29 mouse cellular contexts compared by ENCODE assay signal in the genomic region with DNA sequence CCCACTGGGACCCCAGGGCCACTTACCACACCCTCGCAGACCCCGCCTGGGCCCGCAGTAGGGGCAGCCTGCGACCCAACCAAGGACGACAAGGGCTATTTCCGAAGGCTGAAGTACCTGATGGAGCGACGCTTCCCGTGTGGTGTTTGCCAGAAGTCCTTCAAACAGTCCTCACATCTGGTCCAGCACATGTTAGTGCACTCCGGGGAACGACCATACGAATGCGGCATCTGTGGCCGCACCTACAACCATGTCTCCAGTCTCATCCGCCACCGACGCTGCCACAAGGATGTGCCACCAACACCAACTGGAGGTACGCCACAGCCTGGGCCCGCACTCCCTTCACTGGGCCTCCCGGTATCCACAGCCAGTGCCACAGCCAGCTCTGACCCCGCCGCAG. TPM values are rescaled to one million over a fixed set of nuclear protein-coding genes. Genes with fewer than 3 reads are reported as not detected.
A peak's percentile ranks its signal among the peaks of the same experiment; 100 is the strongest.
DNase-seq lines count a peak whose midpoint lies in the region; ATAC-seq lines count a peak whose summit lies in the region.
"Had no signal": no experiment of that assay in that cellular context is flagged by ENCODE, and none has a peak within 500 bp of the region (broad histone marks: within the 10 kb centered on the region; RNA-seq: fewer than 3 reads in every experiment).

No protein-coding gene starts in this region.

- no peak overlapping the region for H3K9ac ChIP-seq in intestine, embryonic 14.5 days (ENCODE audit: low read length)
- H3K9ac ChIP-seq in intestine, embryonic 16.5 days (ENCODE audit: low read depth, low read length), result no peak overlapping the region
- no peak overlapping the region for H3K9ac ChIP-seq in midbrain, embryonic 13.5 days (replicated peaks)
- no peak overlapping the region for H3K9ac ChIP-seq in midbrain, embryonic 15.5 days
- H3K9ac ChIP-seq: forebrain, embryonic 13.5 days; limb, embryonic 15.5 days had no signal

- ATAC-seq in intestine, embryonic 14.5 days (replicated peaks; ENCODE audit: low FRiP score, low TSS enrichment, low read depth), result no peak
- no peak for ATAC-seq in intestine, embryonic 16.5 days
- ATAC-seq in midbrain, embryonic 13.5 days, result 0 out of 2 replicates have a peak, but pooled peaks have one; percentile 1
- no peak for ATAC-seq in midbrain, embryonic 15.5 days (replicated peaks)
- ATAC-seq: forebrain, embryonic 13.5 days; lung, postnatal 0 days had no signal

- H3K4me1 ChIP-seq in intestine, embryonic 14.5 days (replicated peaks; ENCODE audit: control insufficient read depth, insufficient read depth, low read length), result no peaks in the 10 kb centered on the region
- H3K4me1 ChIP-seq in intestine, embryonic 16.5 days (ENCODE audit: control insufficient read depth, insufficient read depth, low read length), result no peaks in the 10 kb centered on the region
- H3K4me1 ChIP-seq in midbrain, embryonic 13.5 days (replicated peaks), result no peaks in the 10 kb centered on the region
- no peaks in the 10 kb centered on the region for H3K4me1 ChIP-seq in midbrain, embryonic 15.5 days
- H3K4me1 ChIP-seq in embryonic facial prominence, embryonic 10.5 days, result no peaks in the 10 kb centered on the region
- H3K4me1 ChIP-seq: forebrain, embryonic 13.5 days; limb, embryonic 15.5 days had no signal

- H3K36me3 ChIP-seq in intestine, embryonic 14.5 days (ENCODE audit: control insufficient read depth, insufficient read depth, low read length), result peaks cover 91% of the 10 kb centered on the region
- peaks cover 59% of the 10 kb centered on the region for H3K36me3 ChIP-seq in intestine, embryonic 16.5 days (ENCODE audit: control insufficient read depth, insufficient read depth, low read length)
- H3K36me3 ChIP-seq in midbrain, embryonic 13.5 days, result peaks cover 78% of the 10 kb centered on the region
- peaks cover 48% of the 10 kb centered on the region for H3K36me3 ChIP-seq in midbrain, embryonic 15.5 days (replicated peaks)
- H3K36me3 ChIP-seq in embryonic facial prominence, embryonic 10.5 days (replicated peaks), result peaks cover 100% of the 10 kb centered on the region

- H3K27me3 ChIP-seq in intestine, embryonic 14.5 days (replicated peaks; ENCODE audit: control insufficient read depth, insufficient read depth, low read length), result no peaks in the 10 kb centered on the region
- no peaks in the 10 kb centered on the region for H3K27me3 ChIP-seq in intestine, embryonic 16.5 days (replicated peaks; ENCODE audit: control insufficient read depth, insufficient read depth, low read length)
- H3K27me3 ChIP-seq in midbrain, embryonic 13.5 days, result no peaks in the 10 kb centered on the region
- no peaks in the 10 kb centered on the region for H3K27me3 ChIP-seq in midbrain, embryonic 15.5 days (replicated peaks)
- H3K27me3 ChIP-seq in embryonic facial prominence, embryonic 10.5 days (replicated peaks; ENCODE audit: low read depth, poor library complexity, severe bottlenecking), result no peaks in the 10 kb centered on the region; the same call in 1 of the 2 replicates
- H3K27me3 ChIP-seq: forebrain, embryonic 13.5 days; limb, embryonic 15.5 days had no signal

- H3K4me3 ChIP-seq in intestine, embryonic 14.5 days (ENCODE audit: low read depth, low read length), result 0 out of 2 replicates have a peak overlapping the region, but pooled peaks have one; percentile 2
- no peak overlapping the region for H3K4me3 ChIP-seq in intestine, embryonic 16.5 days (ENCODE audit: low read length)
- no peak overlapping the region for H3K4me3 ChIP-seq in midbrain, embryonic 13.5 days (replicated peaks)
- no peak overlapping the region for H3K4me3 ChIP-seq in midbrain, embryonic 15.5 days
- peak overlapping the region; percentile 27 for H3K4me3 ChIP-seq in embryonic facial prominence, embryonic 10.5 days
- H3K4me3 ChIP-seq: forebrain, embryonic 13.5 days; layer of hippocampus, adult 2 months; limb, embryonic 15.5 days had no signal

- H3K27ac ChIP-seq in intestine, embryonic 14.5 days (ENCODE audit: low read depth), result no peak overlapping the region
- no peak overlapping the region for H3K27ac ChIP-seq in intestine, embryonic 16.5 days (ENCODE audit: low read length)
- H3K27ac ChIP-seq in midbrain, embryonic 13.5 days, result no peak overlapping the region
- no peak overlapping the region for H3K27ac ChIP-seq in midbrain, embryonic 15.5 days
- H3K27ac ChIP-seq in embryonic facial prominence, embryonic 10.5 days (replicated peaks), result no peak overlapping the region
- H3K27ac ChIP-seq: forebrain, embryonic 13.5 days; layer of hippocampus, adult 2 months; limb, embryonic 15.5 days had no signal

- H3K9me3 ChIP-seq in intestine, embryonic 14.5 days (ENCODE audit: control insufficient read depth, low read length), result peaks cover 43% of the 10 kb centered on the region
- peaks cover 32% of the 10 kb centered on the region for H3K9me3 ChIP-seq in intestine, embryonic 16.5 days (ENCODE audit: control insufficient read depth, low read length)
- H3K9me3 ChIP-seq in midbrain, embryonic 13.5 days, result peaks cover 27% of the 10 kb centered on the region
- H3K9me3 ChIP-seq in midbrain, embryonic 15.5 days, result peaks cover 17% of the 10 kb centered on the region
- H3K9me3 ChIP-seq in embryonic facial prominence, embryonic 10.5 days, result peaks cover 53% of the 10 kb centered on the region

- no peak for DNase-seq in intestine, embryonic 14.5 days (ENCODE audit: low spot score)
- DNase-seq in embryonic facial prominence, embryonic 10.5 days (ENCODE audit: low spot score), result no peak
- DNase-seq in urinary bladder, postnatal 25 days (ENCODE audit: low spot score), result no peak
- DNase-seq in urinary bladder, postnatal 10 days (ENCODE audit: low spot score), result no peak
- DNase-seq: adrenal gland, postnatal 36 days; cerebellum, postnatal 10 days; gastrocnemius, postnatal 36 days; heart, postnatal 36 days; kidney, adult 8-10 months; kidney, postnatal 14 days; layer of hippocampus, postnatal 36 days; right cerebral cortex, postnatal 4 days; thymus, adult 18-20 months; thymus, postnatal 36 days had no signal

- WGBS in intestine, embryonic 14.5 days, result 94% methylated on average over 22 of the region's 22 CpGs
- WGBS in intestine, embryonic 16.5 days, result 95% methylated on average over 22 of the region's 22 CpGs
- 94% methylated on average over 22 of the region's 22 CpGs for WGBS in midbrain, embryonic 13.5 days
- 96% methylated on average over 22 of the region's 22 CpGs for WGBS in midbrain, embryonic 15.5 days
- WGBS in embryonic facial prominence, embryonic 10.5 days, result 95% methylated on average over 22 of the region's 22 CpGs

- no peak overlapping the region for H3K4me2 ChIP-seq in intestine, embryonic 14.5 days (ENCODE audit: low read length)
- H3K4me2 ChIP-seq in intestine, embryonic 16.5 days (ENCODE audit: low read depth, low read length), result no peak overlapping the region
- no peak overlapping the region for H3K4me2 ChIP-seq in midbrain, embryonic 13.5 days (replicated peaks)
- no peak overlapping the region for H3K4me2 ChIP-seq in midbrain, embryonic 15.5 days
- H3K4me2 ChIP-seq: forebrain, embryonic 13.5 days; limb, embryonic 15.5 days had no signal

RNA-seq across cellular contexts. Expression of a gene that starts 4.4 kb away (rescaled TPM):
- polyA plus RNA-seq in intestine, embryonic 14.5 days (2014; fragmentation: Nextera tagmentation; extraction: Ambion mirVana), result not detected in 2 replicates
- not detected in 2 replicates for polyA plus RNA-seq in intestine, embryonic 16.5 days (2015; fragmentation: Nextera tagmentation; extraction: Ambion mirVana)
- not detected in 2 replicates for polyA plus RNA-seq in midbrain, embryonic 13.5 days (2015; fragmentation: Nextera tagmentation; extraction: Ambion mirVana)
- polyA plus RNA-seq in midbrain, embryonic 15.5 days (2015; fragmentation: Nextera tagmentation; extraction: Ambion mirVana), result not detected in 2 replicates
- not detected in 2 replicates for polyA plus RNA-seq in embryonic facial prominence, embryonic 10.5 days (2016; fragmentation: Nextera tagmentation; extraction: Ambion mirVana)
- polyA plus RNA-seq: C2C12; cortical plate, adult 2 months; embryonic facial prominence, embryonic 11.5 days; forebrain, embryonic 13.5 days; heart, embryonic 14.5 days; limb, embryonic 15.5 days; liver, embryonic 16.5 days; lung, postnatal 0 days; midbrain, embryonic 16.5 days; neural tube, embryonic 14.5 days; stomach, embryonic 16.5 days had no signal

RNA-seq across cellular contexts. Expression of a gene that starts 8.7 kb away (rescaled TPM):
- 4.8 and 6.3 TPM in 2 replicates for polyA plus RNA-seq in intestine, embryonic 14.5 days (2014; fragmentation: Nextera tagmentation; extraction: Ambion mirVana)
- 7.9 and 8.0 TPM in 2 replicates for polyA plus RNA-seq in intestine, embryonic 16.5 days (2015; fragmentation: Nextera tagmentation; extraction: Ambion mirVana)
- 10.5 and 11.2 TPM in 2 replicates for polyA plus RNA-seq in midbrain, embryonic 13.5 days (2015; fragmentation: Nextera tagmentation; extraction: Ambion mirVana)
- polyA plus RNA-seq in midbrain, embryonic 15.5 days (2015; fragmentation: Nextera tagmentation; extraction: Ambion mirVana), result 12.3 and 13.5 TPM in 2 replicates
- polyA plus RNA-seq in embryonic facial prominence, embryonic 10.5 days (2016; fragmentation: Nextera tagmentation; extraction: Ambion mirVana), result 2.7 and 2.8 TPM in 2 replicates

RNA-seq across cellular contexts. Expression of a gene that starts 9.2 kb away (rescaled TPM):
- 15.1 and 17.1 TPM in 2 replicates for polyA plus RNA-seq in intestine, embryonic 14.5 days (2014; fragmentation: Nextera tagmentation; extraction: Ambion mirVana)
- polyA plus RNA-seq in intestine, embryonic 16.5 days (2015; fragmentation: Nextera tagmentation; extraction: Ambion mirVana), result 10.1 and 13.7 TPM in 2 replicates
- 25.8 and 30.1 TPM in 2 replicates for polyA plus RNA-seq in midbrain, embryonic 13.5 days (2015; fragmentation: Nextera tagmentation; extraction: Ambion mirVana)
- 64.9 and 67.8 TPM in 2 replicates for polyA plus RNA-seq in midbrain, embryonic 15.5 days (2015; fragmentation: Nextera tagmentation; extraction: Ambion mirVana)
- 7.9 and 8.0 TPM in 2 replicates for polyA plus RNA-seq in embryonic facial prominence, embryonic 10.5 days (2016; fragmentation: Nextera tagmentation; extraction: Ambion mirVana)

RNA-seq across cellular contexts. Expression of a gene that starts 9.4 kb away (rescaled TPM):
- polyA plus RNA-seq in intestine, embryonic 14.5 days (2014; fragmentation: Nextera tagmentation; extraction: Ambion mirVana), result 6.2 and 7.2 TPM in 2 replicates
- polyA plus RNA-seq in intestine, embryonic 16.5 days (2015; fragmentation: Nextera tagmentation; extraction: Ambion mirVana), result 3.5 and 4.0 TPM in 2 replicates
- 5.7 and 7.9 TPM in 2 replicates for polyA plus RNA-seq in midbrain, embryonic 13.5 days (2015; fragmentation: Nextera tagmentation; extraction: Ambion mirVana)
- polyA plus RNA-seq in midbrain, embryonic 15.5 days (2015; fragmentation: Nextera tagmentation; extraction: Ambion mirVana), result 8.0 and 8.4 TPM in 2 replicates
- polyA plus RNA-seq in embryonic facial prominence, embryonic 10.5 days (2016; fragmentation: Nextera tagmentation; extraction: Ambion mirVana), result 6.1 and 6.6 TPM in 2 replicates

RNA-seq across cellular contexts. Expression of a gene that starts 14.2 kb away (rescaled TPM):
- polyA plus RNA-seq in intestine, embryonic 14.5 days (2014; fragmentation: Nextera tagmentation; extraction: Ambion mirVana), result 1.0 and 2.0 TPM in 2 replicates
- 3.6 and 4.7 TPM in 2 replicates for polyA plus RNA-seq in intestine, embryonic 16.5 days (2015; fragmentation: Nextera tagmentation; extraction: Ambion mirVana)
- 0.89 and 1.3 TPM in 2 replicates for polyA plus RNA-seq in midbrain, embryonic 13.5 days (2015; fragmentation: Nextera tagmentation; extraction: Ambion mirVana)
- polyA plus RNA-seq in midbrain, embryonic 15.5 days (2015; fragmentation: Nextera tagmentation; extraction: Ambion mirVana), result 1.2 TPM in 1 of 2 replicates, not detected in the other
- polyA plus RNA-seq in embryonic facial prominence, embryonic 10.5 days (2016; fragmentation: Nextera tagmentation; extraction: Ambion mirVana), result 0.38 and 1.3 TPM in 2 replicates
- polyA plus RNA-seq: C2C12; cortical plate, adult 2 months; embryonic facial prominence, embryonic 11.5 days; heart, embryonic 14.5 days; limb, embryonic 15.5 days had no signal

Comparison
In these comparisons a context has a peak if more than half of its experiments do, and no peak if none do; other contexts are left out.
1. H3K4me3 ChIP-seq: peak in intestine, embryonic 14.5 days (single experiment) and embryonic facial prominence, embryonic 10.5 days (single experiment); none in intestine, embryonic 16.5 days (single experiment), midbrain, embryonic 13.5 days (single experiment) and midbrain, embryonic 15.5 days (single experiment).